Mouse (Mus musculus) lung, postnatal 0 days (tissue): ENCODE measurements at regions not wholly inside any gene's neighbourhood (a gene's known extent, or its start where the extent isn't known, plus 50 kb on each side); places are given as distances from the start of the nearest gene placed in this dataset.

ENCODE experiments used
- CTCF ChIP-seq: IDR thresholded peaks from 2 replicates; pipeline ENCODE4 v1.5.1; 2016; ENCODE audit warnings: antibody characterized with exemption, mild to moderate bottlenecking
- EP300 ChIP-seq: IDR thresholded peaks from 2 replicates; pipeline ENCODE4 v1.6.1; 2016; ENCODE audit warnings: antibody characterized with exemption, mild to moderate bottlenecking, control low read depth

- no peak for TF ChIP-seq CTCF
- peak; percentile 46 for TF ChIP-seq EP300
These were observed 346.5 kb downstream of the Galc start for GRCm38 (mm10) chr12:97912730-97913129.
